ENCODE assay signal across 9 mouse cellular contexts in genomic region chr5:149335563-149336238, GRCm38 (mm10).
DNase-seq lines count a peak whose midpoint lies in the region; ATAC-seq and TF ChIP-seq lines count a peak whose summit lies in the region.
"Had no signal": no experiment of that assay in that cellular context is flagged by ENCODE, and none has a peak within 500 bp of the region (broad histone marks: within the 10 kb centered on the region; RNA-seq: fewer than 3 reads in every experiment).

No protein-coding gene starts in this region.

- H3K9me3 ChIP-seq in heart, embryonic 16.5 days (replicated peaks; ENCODE audit: control insufficient read depth, low read length): no peaks in the 10 kb centered on the region
- H3K9me3 ChIP-seq in liver, embryonic 14.5 days (ENCODE audit: control insufficient read depth, low read length): no peaks in the 10 kb centered on the region
- no peaks in the 10 kb centered on the region for H3K9me3 ChIP-seq in neural tube, embryonic 11.5 days (ENCODE audit: control insufficient read depth, low read length)
- no peaks in the 10 kb centered on the region for H3K9me3 ChIP-seq in stomach, embryonic 14.5 days (ENCODE audit: control insufficient read depth, low read depth, low read length)
- H3K9me3 ChIP-seq: embryonic facial prominence, embryonic 12.5 days had no signal

- 49% methylated on average over 21 of the region's 21 CpGs for WGBS in heart, embryonic 16.5 days
- WGBS in liver, embryonic 14.5 days (ENCODE audit: insufficient replicate concordance): 45% methylated on average over 21 of the region's 21 CpGs
- WGBS in neural tube, embryonic 11.5 days: 47% methylated on average over 21 of the region's 21 CpGs
- 43% methylated on average over 21 of the region's 21 CpGs for WGBS in stomach, embryonic 14.5 days

- DNase-seq in c-Kit-negative CD71-positive TER-119-positive erythroid progenitor cells, embryonic 14.5 days (ENCODE audit: low read depth, low spot score): peak; percentile 40
- peak; percentile 78 for DNase-seq in fibroblast of lung, adult 2 months (ENCODE audit: low read depth)
- DNase-seq in kidney, postnatal 14 days: peak; percentile 88
- peak; percentile 23 to 28 (median 27) for DNase-seq in liver, embryonic 14.5 days (ENCODE audit: low read depth in 3 of 3, low spot score in 3 of 3)
- DNase-seq in neural tube, embryonic 11.5 days (ENCODE audit: low spot score): peak; percentile 87

- H3K4me3 ChIP-seq in heart, embryonic 16.5 days (ENCODE audit: low read length): no peak overlapping the region
- no peak overlapping the region for H3K4me3 ChIP-seq in liver, embryonic 14.5 days (ENCODE audit: insufficient read depth in 1 of 2, low read depth in 2 of 2, low read length in 2 of 2)
- H3K4me3 ChIP-seq in neural tube, embryonic 11.5 days (ENCODE audit: low read depth, low read length): no peak overlapping the region
- no peak overlapping the region for H3K4me3 ChIP-seq in stomach, embryonic 14.5 days (ENCODE audit: low read depth, low read length)
- H3K4me3 ChIP-seq: embryonic facial prominence, embryonic 12.5 days had no signal

- H3K4me1 ChIP-seq in heart, embryonic 16.5 days (ENCODE audit: control insufficient read depth, insufficient read depth, low read length): peaks cover 15% of the 10 kb centered on the region
- peaks cover 6 to 11% of the 10 kb centered on the region in 2 experiments for H3K4me1 ChIP-seq in liver, embryonic 14.5 days (replicated peaks; ENCODE audit: control insufficient read depth in 2 of 2, insufficient read depth in 2 of 2, low read length in 1 of 2)
- H3K4me1 ChIP-seq in neural tube, embryonic 11.5 days (ENCODE audit: control insufficient read depth, insufficient read depth, low read length): peaks cover 6% of the 10 kb centered on the region
- H3K4me1 ChIP-seq in stomach, embryonic 14.5 days (ENCODE audit: control insufficient read depth, insufficient read depth, low read length): peaks cover 16% of the 10 kb centered on the region

- peak; percentile 95 for TF ChIP-seq CTCF in liver, embryonic 14.5 days (IDR thresholded peaks at IDR 0.05; ENCODE audit: low read depth)

- TF ChIP-seq EP300 in liver, embryonic 14.5 days (IDR thresholded peaks at IDR 0.05; ENCODE audit: low read depth): no peak

- no peak overlapping the region for H3K4me2 ChIP-seq in heart, embryonic 16.5 days (ENCODE audit: low read depth, low read length)
- no peak overlapping the region for H3K4me2 ChIP-seq in liver, embryonic 14.5 days (ENCODE audit: low read depth)
- H3K4me2 ChIP-seq in neural tube, embryonic 11.5 days (ENCODE audit: low read depth): no peak overlapping the region
- no peak overlapping the region for H3K4me2 ChIP-seq in stomach, embryonic 14.5 days (replicated peaks; ENCODE audit: low read depth, low read length)
- H3K4me2 ChIP-seq: embryonic facial prominence, embryonic 12.5 days had no signal

- peaks cover 4% of the 10 kb centered on the region; the same call in 1 of the 2 replicates for H3K27me3 ChIP-seq in heart, embryonic 16.5 days (ENCODE audit: control insufficient read depth, insufficient read depth, low read length)
- no peaks in the 10 kb centered on the region for H3K27me3 ChIP-seq in liver, embryonic 14.5 days (ENCODE audit: control insufficient read depth, insufficient read depth, low read length)
- no peaks in the 10 kb centered on the region for H3K27me3 ChIP-seq in neural tube, embryonic 11.5 days (ENCODE audit: control insufficient read depth, insufficient read depth, low read length)
- H3K27me3 ChIP-seq in stomach, embryonic 14.5 days (ENCODE audit: control insufficient read depth, insufficient read depth, low read length): no peaks in the 10 kb centered on the region
- H3K27me3 ChIP-seq: embryonic facial prominence, embryonic 12.5 days had no signal

- no peak overlapping the region for H3K9ac ChIP-seq in heart, embryonic 16.5 days (ENCODE audit: low read length)
- no peak overlapping the region for H3K9ac ChIP-seq in liver, embryonic 14.5 days (replicated peaks)
- no peak overlapping the region for H3K9ac ChIP-seq in neural tube, embryonic 11.5 days (ENCODE audit: low read length)
- no peak overlapping the region for H3K9ac ChIP-seq in stomach, embryonic 14.5 days (replicated peaks; ENCODE audit: low read depth, low read length)
- H3K9ac ChIP-seq: embryonic facial prominence, embryonic 12.5 days had no signal

- peak; percentile 79 for ATAC-seq in CD4-positive, CD25-positive, alpha-beta regulatory T cell, adult 4 months
- ATAC-seq in heart, embryonic 16.5 days (replicated peaks; ENCODE audit: extremely low read depth, insufficient read depth, low FRiP score): peak; percentile 73
- ATAC-seq in liver, embryonic 14.5 days (ENCODE audit: insufficient read depth): peak; percentile 57; the same call in 1 of the 2 replicates
- peak; percentile 86 for ATAC-seq in neural tube, embryonic 11.5 days (ENCODE audit: insufficient read depth, low FRiP score, low TSS enrichment)
- ATAC-seq in stomach, embryonic 14.5 days (ENCODE audit: insufficient number of reproducible peaks, insufficient read depth, low FRiP score, low read depth): peak; percentile 73

- no peak overlapping the region for H3K27ac ChIP-seq in heart, embryonic 16.5 days (ENCODE audit: low read length)
- no peak overlapping the region for H3K27ac ChIP-seq in liver, embryonic 14.5 days
- no peak overlapping the region for H3K27ac ChIP-seq in neural tube, embryonic 11.5 days (ENCODE audit: low read depth, low read length)
- no peak overlapping the region for H3K27ac ChIP-seq in stomach, embryonic 14.5 days (ENCODE audit: low read length)

- H3K36me3 ChIP-seq in heart, embryonic 16.5 days (ENCODE audit: control insufficient read depth, insufficient read depth): no peaks in the 10 kb centered on the region
- no peaks in the 10 kb centered on the region for H3K36me3 ChIP-seq in liver, embryonic 14.5 days (replicated peaks; ENCODE audit: control insufficient read depth, insufficient read depth, low read depth)
- H3K36me3 ChIP-seq in neural tube, embryonic 11.5 days (ENCODE audit: control insufficient read depth, insufficient read depth, low read length): no peaks in the 10 kb centered on the region
- no peaks in the 10 kb centered on the region for H3K36me3 ChIP-seq in stomach, embryonic 14.5 days (ENCODE audit: control insufficient read depth, insufficient read depth, low read length)
- H3K36me3 ChIP-seq: embryonic facial prominence, embryonic 12.5 days had no signal

Comparison
In these comparisons a context has a peak if more than half of its experiments do, and no peak if none do; other contexts are left out.
1. DNase-seq: peak in every context shown above with its lines; median percentile 88 in kidney, postnatal 14 days; 87 in neural tube, embryonic 11.5 days; 78 in fibroblast of lung, adult 2 months; 40 in c-Kit-negative CD71-positive TER-119-positive erythroid progenitor cells, embryonic 14.5 days; 27 in liver, embryonic 14.5 days.